Mouse (Mus musculus) kidney, adult 2 months (tissue): ENCODE data around the gene Tcam1. TPM values are rescaled to one million over a fixed set of nuclear protein-coding genes. Genes with fewer than 3 reads are reported as not detected.

Experiments
- DNase-seq: peaks from one replicate; pipeline ENCODE4 v3.0.0; 2021
- H3K27ac ChIP-seq: fragments of 200-500 bp; 2 replicates; pipeline ENCODE4 v1.5.1; 2012; ENCODE audit warnings: low read depth, low read length, control low read depth, inconsistent platforms; ENCODE audit not compliant: insufficient read depth
- H3K27me3 ChIP-seq: fragments of 200-500 bp; replicated peaks from 2 replicates; pipeline ENCODE4 v1.6.1; 2012; ENCODE audit warnings: mild to moderate bottlenecking, moderate library complexity, low read length, inconsistent platforms; ENCODE audit not compliant: control insufficient read depth, insufficient read depth
- H3K36me3 ChIP-seq: fragments of 200-500 bp; 2 replicates; pipeline ENCODE4 v1.6.1; 2012; ENCODE audit warnings: mild to moderate bottlenecking, moderate library complexity, low read length, inconsistent platforms; ENCODE audit not compliant: control insufficient read depth, insufficient read depth
- H3K4me1 ChIP-seq: fragments of 200-500 bp; 2 replicates; pipeline ENCODE4 v1.6.1; 2011; ENCODE audit warnings: low read length; ENCODE audit not compliant: control insufficient read depth, insufficient read depth
- H3K4me3 ChIP-seq: fragments of 200-500 bp; 2 replicates; pipeline ENCODE4 v1.5.1; 2011; ENCODE audit warnings: mild to moderate bottlenecking, low read depth, low read length, control low read depth; ENCODE audit not compliant: insufficient read depth
- CTCF ChIP-seq: fragments of 200-500 bp; conservative IDR thresholded peaks from 2 replicates; pipeline ENCODE4 v1.5.1; 2011; ENCODE audit warnings: low read depth, mild to moderate bottlenecking, control low read depth, low read length, moderate library complexity, mixed read lengths; ENCODE audit not compliant: insufficient read depth, insufficient read length
- POLR2A ChIP-seq: fragments of 200-500 bp; IDR thresholded peaks from one replicate; pipeline ENCODE4 v1.6.1; 2011; ENCODE audit warnings: low read depth, low read length, control low read depth
- WGBS: fragments of 180-500 bp; shearing (Covaris S2); methylation state at CpG from one replicate; pipeline ENCODE4 v1.1.7; 2018; 5-methylcytosine and 5-hydroxymethylcytosine counted together
- polyA plus RNA-seq: library from polyadenylated mRNA; depleted of rRNA; stranded (reverse); fragments of >200 nt; gene quantifications from 2 replicates; pipeline ENCODE4 v1.2.3, GENCODE M21; 2012

Gene Tcam1
- polyA plus RNA-seq, 1 experiment: 0.02 TPM

- 47% methylated on average over 5 of the region's 5 CpGs for WGBS
- TF ChIP-seq CTCF (no peak), POLR2A (no peak)
- DNase-seq: peak; percentile 64
- Histone ChIP-seq H3K4me3 (peak overlapping the region; percentile 72), H3K4me1 (no peaks in the 10 kb centered on the region), H3K27me3 (no peaks in the 10 kb centered on the region), H3K27ac (no peak overlapping the region), H3K36me3 (no peaks in the 10 kb centered on the region)
These were observed 19.7 kb upstream of the Tcam1 start for GRCm38 (mm10) chr11:106256775-106257174.

- TF ChIP-seq POLR2A: no peak
- no peak for TF ChIP-seq CTCF
- Histone ChIP-seq H3K27me3 (no peaks in the 10 kb centered on the region), H3K4me1 (no peaks in the 10 kb centered on the region), H3K4me3 (no peak overlapping the region), H3K36me3 (peaks cover 6% of the 10 kb centered on the region), H3K27ac (no peak overlapping the region)
- WGBS: 64% methylated on average over 14 of the region's 14 CpGs
- DNase-seq: no peak
These were observed 15.5 kb upstream of the Tcam1 start for GRCm38 (mm10) chr11:106260826-106261450.

- no peak for DNase-seq
- WGBS: 79% methylated on average over 9 of the region's 9 CpGs
- H3K4me1 ChIP-seq: peaks cover 20% of the 10 kb centered on the region
- peaks cover 12% of the 10 kb centered on the region for H3K36me3 ChIP-seq
- H3K27me3 ChIP-seq: no peaks in the 10 kb centered on the region
- no peak overlapping the region for H3K4me3 ChIP-seq
- TF ChIP-seq POLR2A: no peak
- no peak for TF ChIP-seq CTCF
- no peak overlapping the region for H3K27ac ChIP-seq
These were observed 12.5 kb upstream of the Tcam1 start for GRCm38 (mm10) chr11:106263963-106264362.

- TF ChIP-seq CTCF (no peak), POLR2A (no peak)
- Histone ChIP-seq H3K27me3 (no peaks in the 10 kb centered on the region), H3K27ac (no peak overlapping the region), H3K36me3 (peaks cover 12% of the 10 kb centered on the region), H3K4me1 (peaks cover 25% of the 10 kb centered on the region), H3K4me3 (no peak overlapping the region)
- DNase-seq: no peak
- WGBS: 88% methylated on average over 15 of the region's 15 CpGs
These were observed 11.5 kb upstream of the Tcam1 start for GRCm38 (mm10) chr11:106264988-106265387.

- Histone ChIP-seq H3K4me1 (peaks cover 31% of the 10 kb centered on the region), H3K4me3 (no peak overlapping the region), H3K36me3 (peaks cover 12% of the 10 kb centered on the region), H3K27ac (no peak overlapping the region), H3K27me3 (no peaks in the 10 kb centered on the region)
- no peak for TF ChIP-seq CTCF
- no peak for TF ChIP-seq POLR2A
- DNase-seq: no peak
- 80% methylated on average over 4 of the region's 4 CpGs for WGBS
These were observed 10.9 kb upstream of the Tcam1 start for GRCm38 (mm10) chr11:106265570-106265969.

GRCm38 (mm10) chr11:106266431-106266830 is 10.0 kb upstream of the Tcam1 start:
- TF ChIP-seq POLR2A: no peak
- TF ChIP-seq CTCF: no peak
- peaks cover 12% of the 10 kb centered on the region for H3K36me3 ChIP-seq
- WGBS: 92% methylated on average over 10 of the region's 10 CpGs

GRCm38 (mm10) chr11:106267311-106267852 is 9.1 kb upstream of the Tcam1 start:
- 56% methylated on average over 15 of the region's 15 CpGs for WGBS
- peak overlapping the region; percentile 73; the same call in 1 of the 2 replicates for H3K27ac ChIP-seq

More at GRCm38 (mm10) chr11:106266431-106266830, 10.0 kb upstream of the Tcam1 start:
- no peak overlapping the region for H3K4me3 ChIP-seq
- peaks cover 36% of the 10 kb centered on the region for H3K4me1 ChIP-seq
- no peak for DNase-seq
- H3K27ac ChIP-seq: no peak overlapping the region
- H3K27me3 ChIP-seq: no peaks in the 10 kb centered on the region

More at GRCm38 (mm10) chr11:106267311-106267852, 9.1 kb upstream of the Tcam1 start:
- peak; percentile 80 for DNase-seq
- Histone ChIP-seq H3K4me3 (no peak overlapping the region), H3K4me1 (peaks cover 39% of the 10 kb centered on the region), H3K36me3 (peaks cover 12% of the 10 kb centered on the region), H3K27me3 (no peaks in the 10 kb centered on the region)
- TF ChIP-seq CTCF (no peak), POLR2A (no peak)
